Mouse (Mus musculus) embryonic stem cell, embryonic (primary cell): Measurements from ENCODE around the gene Slc51b.

ENCODE experiments used
- CTCF ChIA-PET, 4 experiments: fragments of 300-600 bp in 2 of 4; fragments of 350-600 bp in 2 of 4; sonication (Branson Sonifier 250); formaldehyde crosslinking; loops; one replicate each; lab custom pipeline; 2022; ENCODE audit warnings: inconsistent platforms in 2 of 4; lab: Charles Lee
- POLR2A ChIA-PET, 4 experiments: fragments of 300-600 bp in 2 of 4; fragments of 350-600 bp in 2 of 4; sonication (Branson Sonifier 250); formaldehyde crosslinking; loops; one replicate each; lab custom pipeline; 2022; ENCODE audit warnings: antibody characterized with exemption in 4 of 4, inconsistent platforms in 1 of 4; lab: Charles Lee

Gene Slc51b

GRCm38 (mm10) chr9:65363684-65364083 lies 59.1 kb downstream of the Slc51b start:
- ChIA-PET POLR2A (interaction anchor here in 2 of 4 experiments (0.6 to 1.4 kb wide), 5 partner anchors 11 to 72 kb away, joined by 3 to 5 read pairs (median 3); partner anchors contain the start of genes Mtfmt (in 2 of the 2) and Pdcd7 (in 1 of the 2)), CTCF (interaction anchor here in 1 of 4 experiments (1.2 kb wide), 2 partner anchors 8 to 9 kb away, joined by 3 to 4 read pairs; no protein-coding TSS in a partner anchor)
